Mouse (Mus musculus) brain, adult 2 months (tissue): ENCODE results near the gene Ptbp2.
A peak's percentile ranks its signal among the peaks of the same experiment; 100 is the strongest.

Source experiments
- DNase-seq: peaks from one replicate; pipeline ENCODE4 v3.0.0; 2011; ENCODE audit warnings: low read depth, low spot score

The Ptbp2 gene

DNA sequence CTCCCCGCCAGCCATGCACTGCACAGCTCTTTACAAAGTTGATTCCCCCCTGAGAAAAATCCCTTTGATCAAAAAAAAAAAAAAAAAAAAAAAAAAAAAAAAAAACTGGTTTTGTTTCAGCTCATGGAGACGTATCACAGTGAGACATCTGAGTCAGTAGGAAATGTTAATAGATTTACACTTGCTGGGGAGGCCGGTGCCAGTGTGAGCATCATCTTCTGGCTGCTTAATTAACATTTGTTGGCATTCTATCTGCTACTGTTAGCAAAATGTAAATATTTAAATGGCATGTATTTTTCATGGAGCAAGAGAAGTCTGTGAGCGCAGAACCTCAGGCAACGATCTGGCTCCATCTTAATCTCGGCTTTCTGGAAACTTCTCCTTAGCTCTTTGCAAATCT, 99.5 kb downstream of the Ptbp2 start:
- DNase-seq, result peak; percentile 11
